Mouse (Mus musculus): ENCODE results near the gene Taco1.

DNA sequence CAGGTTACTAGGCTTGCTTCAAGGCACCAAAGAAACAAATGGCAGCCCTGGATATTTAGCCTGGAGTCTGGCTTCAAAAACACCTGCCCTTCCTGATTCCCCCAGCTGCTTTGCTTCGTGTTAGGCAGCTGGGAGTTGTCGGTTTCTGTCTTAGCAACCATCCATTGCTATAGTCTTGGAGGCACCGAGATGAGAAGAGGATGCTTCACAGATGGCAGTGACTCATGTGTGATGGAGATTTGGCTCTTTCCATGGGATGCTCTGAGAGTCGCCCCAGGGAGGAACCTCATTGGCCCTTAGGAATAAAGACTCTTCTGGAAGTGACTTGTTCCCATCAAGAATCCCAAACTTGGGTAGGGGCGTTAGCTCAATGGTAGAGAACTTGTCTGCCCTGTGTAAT, 49.4 kb upstream of the Taco1 start:
- TF ChIP-seq CTCF (IDR thresholded peaks at IDR 0.05; ENCODE audit: low read depth) (no peak), EP300 (IDR thresholded peaks at IDR 0.05; ENCODE audit: low read depth) (no peak)

All from liver, embryonic 14.5 days (tissue).